In genomic region chr4:34550748-34551097, GRCm38 (mm10) we compare ENCODE assay signal across 8 mouse cellular contexts. TPM values are rescaled to one million over a fixed set of nuclear protein-coding genes. Genes with fewer than 3 reads are reported as not detected.
DNase-seq lines count a peak whose midpoint lies in the region; ATAC-seq and TF ChIP-seq lines count a peak whose summit lies in the region.

Gene Akirin2 (plus strand): TSS chr4:34550937.

- peaks cover 14% of the 10 kb centered on the region; the same call in 1 of the 2 replicates for H3K4me1 ChIP-seq in kidney, embryonic 16.5 days (ENCODE audit: insufficient read depth, low read length)
- peaks cover 19% of the 10 kb centered on the region for H3K4me1 ChIP-seq in forebrain, embryonic 16.5 days (replicated peaks; ENCODE audit: control insufficient read depth, insufficient read depth, low read length)
- H3K4me1 ChIP-seq in hindbrain, embryonic 13.5 days (replicated peaks): peaks cover 28% of the 10 kb centered on the region
- peaks cover 35% of the 10 kb centered on the region for H3K4me1 ChIP-seq in liver, embryonic 12.5 days
- peaks cover 4% of the 10 kb centered on the region; the same call in 1 of the 2 replicates for H3K4me1 ChIP-seq in small intestine, adult 2 months (ENCODE audit: control insufficient read depth, insufficient read depth, insufficient read length, low read length)

- peak within 1 kb of the TSS; percentile 69 for H3K4me2 ChIP-seq in kidney, embryonic 16.5 days (replicated peaks; ENCODE audit: low read depth, low read length)
- H3K4me2 ChIP-seq in forebrain, embryonic 16.5 days (ENCODE audit: low read length): peak within 1 kb of the TSS; percentile 82
- H3K4me2 ChIP-seq in hindbrain, embryonic 13.5 days: peak within 1 kb of the TSS; percentile 64
- H3K4me2 ChIP-seq in liver, embryonic 12.5 days: peak within 1 kb of the TSS; percentile 82

- no peaks in the 10 kb centered on the region for H3K36me3 ChIP-seq in kidney, embryonic 16.5 days (ENCODE audit: insufficient read depth, low read length)
- H3K36me3 ChIP-seq in forebrain, embryonic 16.5 days (ENCODE audit: control insufficient read depth, insufficient read depth): no peaks in the 10 kb centered on the region
- no peaks in the 10 kb centered on the region; the same call in 1 of the 2 replicates for H3K36me3 ChIP-seq in hindbrain, embryonic 13.5 days
- peaks cover 8% of the 10 kb centered on the region for H3K36me3 ChIP-seq in liver, embryonic 12.5 days
- no peaks in the 10 kb centered on the region; the same call in 1 of the 2 replicates for H3K36me3 ChIP-seq in small intestine, adult 2 months (ENCODE audit: control insufficient read depth, insufficient read depth, low read length)

- no peak for TF ChIP-seq POLR2A in small intestine, adult 2 months (IDR thresholded peaks at IDR 0.05; ENCODE audit: low read depth, low read length)

- WGBS in kidney, embryonic 16.5 days: under 1% methylated on average over 35 of the region's 53 CpGs
- 1% methylated on average over 46 of the region's 53 CpGs for WGBS in forebrain, embryonic 16.5 days
- WGBS in hindbrain, embryonic 13.5 days: under 1% methylated on average over 36 of the region's 53 CpGs
- under 1% methylated on average over 48 of the region's 53 CpGs for WGBS in liver, embryonic 12.5 days (ENCODE audit: insufficient replicate concordance)
- under 1% methylated on average over 53 of the region's 53 CpGs for WGBS in small intestine, adult 2 months

- H3K27me3 ChIP-seq in kidney, embryonic 16.5 days (ENCODE audit: insufficient read depth, low read length): no peaks in the 10 kb centered on the region
- no peaks in the 10 kb centered on the region for H3K27me3 ChIP-seq in forebrain, embryonic 16.5 days (replicated peaks; ENCODE audit: control insufficient read depth, insufficient read depth, low read length)
- H3K27me3 ChIP-seq in hindbrain, embryonic 13.5 days: no peaks in the 10 kb centered on the region
- H3K27me3 ChIP-seq in liver, embryonic 12.5 days (replicated peaks): no peaks in the 10 kb centered on the region
- H3K27me3 ChIP-seq in small intestine, adult 2 months (ENCODE audit: control insufficient read depth, insufficient read depth, low read length): no peaks in the 10 kb centered on the region

- no peak for DNase-seq in kidney, adult 18-20 months
- DNase-seq in adrenal gland, adult 8-10 months: no peak
- DNase-seq in testis, postnatal 10 days (ENCODE audit: low spot score): no peak

- peak within 1 kb of the TSS; percentile 97 for H3K9ac ChIP-seq in kidney, embryonic 16.5 days (replicated peaks; ENCODE audit: low read length)
- H3K9ac ChIP-seq in forebrain, embryonic 16.5 days (replicated peaks; ENCODE audit: low read depth, low read length): peak within 1 kb of the TSS; percentile 99
- peak within 1 kb of the TSS; percentile 100 for H3K9ac ChIP-seq in hindbrain, embryonic 13.5 days
- peak within 1 kb of the TSS; percentile 100 for H3K9ac ChIP-seq in liver, embryonic 12.5 days

- no peak for TF ChIP-seq CTCF in small intestine, adult 2 months (IDR thresholded peaks at IDR 0.05; ENCODE audit: extremely low read depth, insufficient read length, insufficient replicate concordance, low read depth, low read length)

- ATAC-seq in kidney, embryonic 16.5 days (ENCODE audit: low FRiP score, low TSS enrichment): peak; percentile 75; the same call in 1 of the 2 replicates
- ATAC-seq in forebrain, embryonic 16.5 days: peak; percentile 73
- peak; percentile 79; the same call in 1 of the 2 replicates for ATAC-seq in hindbrain, embryonic 13.5 days (ENCODE audit: low FRiP score)
- ATAC-seq in liver, embryonic 12.5 days: peak; percentile 64

- H3K9me3 ChIP-seq in kidney, embryonic 16.5 days (ENCODE audit: low read length): no peaks in the 10 kb centered on the region
- no peaks in the 10 kb centered on the region for H3K9me3 ChIP-seq in forebrain, embryonic 16.5 days (ENCODE audit: control insufficient read depth, low read length)
- H3K9me3 ChIP-seq in hindbrain, embryonic 13.5 days: no peaks in the 10 kb centered on the region
- no peaks in the 10 kb centered on the region for H3K9me3 ChIP-seq in liver, embryonic 12.5 days (replicated peaks)

- H3K4me3 ChIP-seq in kidney, embryonic 16.5 days (ENCODE audit: low read length): peak within 1 kb of the TSS; percentile 93
- H3K4me3 ChIP-seq in forebrain, embryonic 16.5 days (replicated peaks; ENCODE audit: low read length): peak within 1 kb of the TSS; percentile 100
- peak within 1 kb of the TSS; percentile 97 for H3K4me3 ChIP-seq in hindbrain, embryonic 13.5 days
- H3K4me3 ChIP-seq in liver, embryonic 12.5 days: peak within 1 kb of the TSS; percentile 99
- H3K4me3 ChIP-seq in small intestine, adult 2 months (ENCODE audit: low read depth, low read length): peak within 1 kb of the TSS; percentile 99

- peak within 1 kb of the TSS; percentile 97 for H3K27ac ChIP-seq in kidney, embryonic 16.5 days (ENCODE audit: low read length)
- peak within 1 kb of the TSS; percentile 94 for H3K27ac ChIP-seq in forebrain, embryonic 16.5 days (ENCODE audit: low read length)
- H3K27ac ChIP-seq in hindbrain, embryonic 13.5 days: peak within 1 kb of the TSS; percentile 97
- H3K27ac ChIP-seq in liver, embryonic 12.5 days: peak within 1 kb of the TSS; percentile 92
- peak within 1 kb of the TSS; percentile 92 for H3K27ac ChIP-seq in small intestine, adult 2 months (ENCODE audit: insufficient read depth, low read depth, low read length)

RNA-seq across cellular contexts. Expression of gene Akirin2, which starts in this region (rescaled TPM):
- 25.4 and 36.1 TPM in 2 replicates for polyA plus RNA-seq in kidney, embryonic 16.5 days (2015; fragmentation: Nextera tagmentation; extraction: Ambion mirVana)
- 10 to 100 TPM; 62.4 to 84.6 (median 78.6) TPM for total RNA-seq in adrenal gland, adult 8-10 months (2022)
- polyA plus RNA-seq in forebrain, embryonic 16.5 days (2015; fragmentation: Nextera tagmentation; extraction: Ambion mirVana): 79.4 and 93.1 TPM in 2 replicates
- 91.5 and 100 TPM in 2 replicates for polyA plus RNA-seq in hindbrain, embryonic 13.5 days (2015; fragmentation: Nextera tagmentation; extraction: Ambion mirVana)
- 48.1 and 48.8 TPM in 2 replicates for polyA plus RNA-seq in liver, embryonic 12.5 days (2016; fragmentation: Nextera tagmentation; extraction: Ambion mirVana)
- polyA plus RNA-seq in small intestine, adult 2 months (2012; rRNA removed): 6.7 and 19.5 TPM in 2 replicates
